Mouse (Mus musculus) kidney, adult 2 months (tissue): ENCODE results near the gene Itpripl1. TPM values are rescaled to one million over a fixed set of nuclear protein-coding genes. Genes with fewer than 3 reads are reported as not detected.
"Not testable (repeated sequence)": the region's sequence is repeated elsewhere in the genome, so short reads cannot be mapped to it uniquely, and the experiment has no call there.

Source experiments
- DNase-seq: peaks from one replicate; pipeline ENCODE4 v3.0.0; 2021
- H3K27ac ChIP-seq: fragments of 200-500 bp; 2 replicates; pipeline ENCODE4 v1.5.1; 2012; ENCODE audit warnings: low read depth, low read length, control low read depth, inconsistent platforms; ENCODE audit not compliant: insufficient read depth
- H3K27me3 ChIP-seq: fragments of 200-500 bp; replicated peaks from 2 replicates; pipeline ENCODE4 v1.6.1; 2012; ENCODE audit warnings: mild to moderate bottlenecking, moderate library complexity, low read length, inconsistent platforms; ENCODE audit not compliant: control insufficient read depth, insufficient read depth
- H3K36me3 ChIP-seq: fragments of 200-500 bp; 2 replicates; pipeline ENCODE4 v1.6.1; 2012; ENCODE audit warnings: mild to moderate bottlenecking, moderate library complexity, low read length, inconsistent platforms; ENCODE audit not compliant: control insufficient read depth, insufficient read depth
- H3K4me1 ChIP-seq: fragments of 200-500 bp; 2 replicates; pipeline ENCODE4 v1.6.1; 2011; ENCODE audit warnings: low read length; ENCODE audit not compliant: control insufficient read depth, insufficient read depth
- H3K4me3 ChIP-seq: fragments of 200-500 bp; 2 replicates; pipeline ENCODE4 v1.5.1; 2011; ENCODE audit warnings: mild to moderate bottlenecking, low read depth, low read length, control low read depth; ENCODE audit not compliant: insufficient read depth
- CTCF ChIP-seq: fragments of 200-500 bp; conservative IDR thresholded peaks from 2 replicates; pipeline ENCODE4 v1.5.1; 2011; ENCODE audit warnings: low read depth, mild to moderate bottlenecking, control low read depth, low read length, moderate library complexity, mixed read lengths; ENCODE audit not compliant: insufficient read depth, insufficient read length
- POLR2A ChIP-seq: fragments of 200-500 bp; IDR thresholded peaks from one replicate; pipeline ENCODE4 v1.6.1; 2011; ENCODE audit warnings: low read depth, low read length, control low read depth
- WGBS: fragments of 180-500 bp; shearing (Covaris S2); methylation state at CpG from one replicate; pipeline ENCODE4 v1.1.7; 2018; 5-methylcytosine and 5-hydroxymethylcytosine counted together
- polyA plus RNA-seq: library from polyadenylated mRNA; depleted of rRNA; stranded (reverse); fragments of >200 nt; gene quantifications from 2 replicates; pipeline ENCODE4 v1.2.3, GENCODE M21; 2012

Itpripl1 gene
- polyA plus RNA-seq, 1 experiment: 17.3 TPM

DNA sequence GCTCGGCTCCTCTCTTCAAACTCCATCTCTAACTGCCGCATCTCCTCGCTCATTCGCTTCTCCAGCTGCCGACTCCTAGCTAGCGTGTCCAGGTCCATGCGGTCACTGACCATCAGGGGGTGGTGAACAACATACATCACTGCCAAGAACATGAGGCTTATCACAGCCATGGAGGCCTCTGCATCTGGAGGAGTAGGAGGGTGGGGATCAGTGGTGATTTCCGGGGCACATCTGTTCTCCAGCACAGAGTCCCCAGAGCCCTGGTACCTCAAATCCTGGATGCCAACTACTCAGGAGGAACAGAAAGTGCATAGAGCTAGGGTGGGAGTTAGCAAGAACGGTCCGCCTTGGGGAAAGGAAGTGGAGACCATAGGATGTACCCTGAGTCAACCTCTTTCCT lies 1.2 kb downstream of the Itpripl1 start:
- no peak for DNase-seq
- no peak for TF ChIP-seq POLR2A
- TF ChIP-seq CTCF: no peak
- Histone ChIP-seq H3K27ac (no peak overlapping the region), H3K4me3 (peak overlapping the region; percentile 63), H3K27me3 (no peaks in the 10 kb centered on the region), H3K4me1 (peaks cover 12% of the 10 kb centered on the region), H3K36me3 (no peaks in the 10 kb centered on the region)
- WGBS: 70% methylated on average over 10 of the region's 10 CpGs

- Histone ChIP-seq H3K36me3 (no peaks in the 10 kb centered on the region), H3K27me3 (no peaks in the 10 kb centered on the region), H3K4me3 (no peak overlapping the region), H3K4me1 (peaks cover 16% of the 10 kb centered on the region), H3K27ac (no peak overlapping the region)
- DNase-seq: no peak
- no peak for TF ChIP-seq CTCF
- TF ChIP-seq POLR2A: no peak
- 95% methylated on average over 7 of the region's 7 CpGs for WGBS
These were observed 3.2 kb downstream of the Itpripl1 start for GRCm38 (mm10) chr2:127140011-127140410.

GRCm38 (mm10) chr2:127139605-127140004 lies 3.6 kb downstream of the Itpripl1 start:
- WGBS: 98% methylated on average over 1 of the region's 1 CpGs
- Histone ChIP-seq H3K27ac (no peak overlapping the region), H3K4me3 (no peak overlapping the region), H3K36me3 (no peaks in the 10 kb centered on the region), H3K4me1 (peaks cover 16% of the 10 kb centered on the region), H3K27me3 (no peaks in the 10 kb centered on the region)
- DNase-seq: no peak
- TF ChIP-seq POLR2A (no peak), CTCF (no peak)

GRCm38 (mm10) chr2:127139094-127139493 lies 4.1 kb downstream of the Itpripl1 start:
- Histone ChIP-seq H3K4me1 (peaks cover 16% of the 10 kb centered on the region), H3K36me3 (no peaks in the 10 kb centered on the region), H3K4me3 (no peak overlapping the region), H3K27me3 (no peaks in the 10 kb centered on the region), H3K27ac (no peak overlapping the region)
- TF ChIP-seq POLR2A: no peak
- no peak for TF ChIP-seq CTCF
- DNase-seq: peak; percentile 26
- 72% methylated on average over 8 of the region's 8 CpGs for WGBS

- TF ChIP-seq POLR2A (no peak), CTCF (no peak)
- no peak overlapping the region for H3K27ac ChIP-seq
- DNase-seq: peak; percentile 63
- H3K27me3 ChIP-seq: no peaks in the 10 kb centered on the region
- no peaks in the 10 kb centered on the region for H3K36me3 ChIP-seq
- 54% methylated on average over 4 of the region's 4 CpGs for WGBS
- H3K4me3 ChIP-seq: no peak overlapping the region
- peaks cover 14% of the 10 kb centered on the region for H3K4me1 ChIP-seq
These were observed 4.8 kb downstream of the Itpripl1 start for GRCm38 (mm10) chr2:127138449-127138848.

GRCm38 (mm10) chr2:127137838-127138420 lies 5.3 kb downstream of the Itpripl1 start:
- no peak for DNase-seq
- Histone ChIP-seq H3K4me1 (peaks cover 12% of the 10 kb centered on the region), H3K27ac (no peak overlapping the region), H3K4me3 (no peak overlapping the region), H3K27me3 (no peaks in the 10 kb centered on the region), H3K36me3 (no peaks in the 10 kb centered on the region)
- TF ChIP-seq POLR2A (no peak), CTCF (no peak)
- WGBS: 86% methylated on average over 10 of the region's 10 CpGs

- no peaks in the 10 kb centered on the region for H3K36me3 ChIP-seq
- TF ChIP-seq CTCF (no peak), POLR2A (no peak)
- 0 out of 2 replicates have a peak overlapping the region, but pooled peaks have one; percentile 36 for H3K27ac ChIP-seq
- no peaks in the 10 kb centered on the region for H3K27me3 ChIP-seq
- whole genome bisulfite sequencing: 9% methylated on average over 5 of the region's 5 CpGs
- DNase-seq: peak; percentile 61
- peaks cover 5% of the 10 kb centered on the region for H3K4me1 ChIP-seq
- H3K4me3 ChIP-seq: no peak overlapping the region
These were observed 6.3 kb downstream of the Itpripl1 start for GRCm38 (mm10) chr2:127136979-127137378.

DNA sequence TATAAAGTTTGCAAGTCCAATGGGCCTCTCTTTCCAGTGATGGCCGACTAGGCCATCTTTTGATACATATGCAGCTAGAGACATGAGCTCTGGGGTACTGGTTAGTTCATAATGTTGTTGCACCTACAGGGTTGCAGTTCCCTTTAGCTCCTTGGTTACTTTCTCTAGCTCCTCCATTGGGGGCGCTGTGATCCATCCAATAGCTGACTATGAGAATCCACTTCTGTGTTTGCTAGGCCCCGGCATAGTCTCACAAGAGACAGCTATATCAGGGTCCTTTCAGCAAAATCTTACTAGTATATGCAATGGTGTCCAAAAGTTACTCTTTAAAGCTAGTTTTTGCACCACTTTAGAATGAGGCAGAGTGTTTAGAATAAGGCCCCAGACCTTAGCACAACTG lies 8.0 kb downstream of the Itpripl1 start:
- not testable (repeated sequence) for H3K27me3 ChIP-seq, H3K27ac ChIP-seq, H3K4me1 ChIP-seq, H3K36me3 ChIP-seq, H3K4me3 ChIP-seq, DNase-seq
- 41% methylated on average over 3 of the region's 3 CpGs for WGBS
